Mouse (Mus musculus): ENCODE results near the gene Stx8.

Stx8 gene

GRCm38 (mm10) chr11:68086221-68086620, 120.2 kb downstream of the Stx8 start:
- DNase-seq (ENCODE audit: low spot score in 2 of 2), result no peak

DNA sequence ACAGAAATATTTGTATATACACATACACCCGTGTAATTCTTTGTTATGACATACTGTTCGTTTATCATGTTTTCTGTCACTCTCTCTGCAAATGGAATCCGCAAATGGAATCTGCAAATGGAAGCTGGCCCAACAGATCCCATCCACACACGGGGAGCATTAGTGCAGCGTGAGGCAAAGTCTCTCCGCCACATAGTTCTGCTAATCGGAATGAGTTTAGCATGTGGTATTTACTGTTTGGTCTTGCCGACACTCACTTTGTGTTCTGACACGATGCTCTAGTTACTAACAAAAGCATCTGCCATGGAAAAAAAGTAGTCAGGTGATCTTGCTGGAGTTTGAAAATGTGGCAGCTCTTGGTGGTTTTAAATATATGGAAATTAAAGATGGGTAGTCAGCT, 123.4 kb downstream of the Stx8 start:
- DNase-seq (ENCODE audit: low spot score in 2 of 2), result no peak

GRCm38 (mm10) chr11:68089885-68090592, 124.0 kb downstream of the Stx8 start:
- no peak for DNase-seq (ENCODE audit: low spot score in 2 of 2)

DNA sequence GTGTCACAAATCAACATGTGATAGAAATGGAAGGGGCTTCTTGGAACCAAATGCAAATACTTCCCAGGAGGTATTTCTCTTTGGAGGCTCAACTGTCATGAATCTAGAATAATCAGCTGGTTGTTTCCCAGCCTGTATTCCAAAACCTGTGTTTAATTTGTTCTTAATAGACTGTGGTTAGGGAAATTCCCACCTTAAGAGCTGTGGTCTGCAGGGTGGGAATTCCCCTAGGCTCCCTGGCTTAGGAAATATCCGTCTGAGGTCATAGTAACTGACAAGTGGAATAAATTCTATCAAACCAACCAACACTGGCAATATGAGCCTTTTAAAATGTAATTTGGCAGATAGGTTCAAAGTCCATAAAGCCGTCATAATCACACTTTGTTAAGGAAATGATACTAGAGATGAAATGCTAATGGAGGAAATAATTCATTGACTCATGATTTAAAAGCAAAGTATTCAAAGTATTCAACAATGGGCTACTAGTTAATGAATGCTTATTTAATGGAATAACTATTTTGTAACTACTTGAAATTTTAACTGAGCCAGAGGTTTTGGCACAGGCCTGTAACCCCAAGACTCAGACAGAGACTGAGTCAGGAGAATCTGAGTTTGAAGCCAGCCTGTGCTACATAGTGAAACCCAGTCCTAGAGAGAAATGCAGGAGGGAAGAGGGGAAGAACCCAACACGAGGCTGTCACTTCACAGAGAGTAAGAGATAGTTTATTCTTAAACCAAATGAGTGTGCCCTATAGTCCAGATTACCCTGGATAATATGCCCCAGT, 126.2 kb downstream of the Stx8 start:
- no peak for DNase-seq (ENCODE audit: low spot score in 2 of 2)

GRCm38 (mm10) chr11:68101598-68101997, 135.6 kb downstream of the Stx8 start:
- DNase-seq (ENCODE audit: low spot score in 2 of 2), result no peak

GRCm38 (mm10) chr11:68103480-68103879, 137.5 kb downstream of the Stx8 start:
- DNase-seq (ENCODE audit: low spot score in 2 of 2), result no peak

GRCm38 (mm10) chr11:68106053-68106452, 140.1 kb downstream of the Stx8 start:
- no peak for DNase-seq (ENCODE audit: low spot score in 2 of 2)

- no peak for DNase-seq (ENCODE audit: low spot score in 2 of 2)
Measured at GRCm38 (mm10) chr11:68113454-68114100, 147.6 kb downstream of the Stx8 start.

DNA sequence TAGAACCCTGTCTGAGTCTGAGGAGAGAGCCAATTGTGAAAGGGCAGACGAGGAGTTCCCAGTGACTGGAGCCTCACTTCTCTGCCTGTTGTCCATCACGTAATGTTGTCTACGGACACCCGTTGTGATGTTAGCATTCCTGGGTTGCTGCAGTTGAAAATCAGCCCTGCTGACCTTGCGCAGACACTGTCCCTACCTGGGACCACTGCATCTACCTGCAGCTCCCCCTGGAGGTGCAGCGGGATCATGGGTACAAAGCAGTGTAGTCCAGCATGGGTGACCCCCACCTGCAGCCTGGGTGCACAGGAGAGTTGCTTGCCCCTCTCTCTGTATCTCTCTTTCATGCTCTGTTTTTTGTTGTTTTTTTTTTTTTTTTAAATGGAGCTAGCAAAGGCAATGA, 148.2 kb downstream of the Stx8 start:
- DNase-seq (ENCODE audit: low spot score in 2 of 2), result no peak

DNA sequence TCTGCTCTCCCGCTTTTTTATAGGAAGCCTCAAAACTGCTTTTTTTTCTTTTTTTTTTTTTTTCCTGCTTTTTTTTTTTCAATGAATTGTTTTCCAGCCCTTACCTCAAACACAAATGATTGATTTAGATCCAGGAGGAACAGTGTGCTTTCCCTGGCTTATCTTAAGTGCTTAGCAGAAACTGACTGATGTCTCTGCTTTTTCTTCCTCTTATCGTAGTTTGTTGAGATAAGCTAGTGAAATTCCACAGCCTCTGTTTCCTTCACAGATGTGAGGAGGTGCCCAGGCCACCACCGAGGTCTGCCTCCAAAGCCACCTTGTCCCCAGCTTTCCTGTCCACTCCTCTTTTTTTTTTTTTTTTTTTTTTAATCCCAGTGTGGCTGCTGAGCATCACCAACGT, 150.2 kb downstream of the Stx8 start:
- no peak for DNase-seq (ENCODE audit: low spot score in 2 of 2)

GRCm38 (mm10) chr11:68117878-68118660, 152.1 kb downstream of the Stx8 start:
- DNase-seq (ENCODE audit: low spot score in 2 of 2), result no peak

- no peak for DNase-seq (ENCODE audit: low spot score in 2 of 2)
Measured at GRCm38 (mm10) chr11:68118679-68119078, 152.7 kb downstream of the Stx8 start.

GRCm38 (mm10) chr11:68119136-68119535, 153.1 kb downstream of the Stx8 start:
- no peak for DNase-seq (ENCODE audit: low spot score in 2 of 2)

DNA sequence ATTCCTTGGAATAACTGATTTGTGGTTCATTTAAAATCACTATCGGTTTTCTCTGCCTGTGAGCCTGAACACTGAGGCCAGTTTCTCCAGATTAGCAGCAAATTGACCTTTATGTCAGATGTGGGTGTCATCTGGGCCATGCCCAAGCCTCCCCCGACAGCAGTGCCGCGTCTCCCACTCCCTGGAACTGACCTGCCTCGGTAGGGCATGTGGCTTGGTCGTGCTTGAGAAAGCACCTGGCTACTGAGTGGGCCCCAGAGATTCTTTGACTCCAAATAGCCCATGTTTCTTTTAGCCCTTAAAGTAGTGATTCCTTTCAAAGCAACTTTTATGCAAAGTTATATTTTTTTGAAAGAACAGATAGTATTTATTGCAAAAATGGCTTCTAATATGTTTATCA, 155.3 kb downstream of the Stx8 start:
- DNase-seq (ENCODE audit: low spot score in 2 of 2), result no peak

- DNase-seq (ENCODE audit: low spot score in 2 of 2), result no peak
Measured at GRCm38 (mm10) chr11:68121660-68122059, 155.7 kb downstream of the Stx8 start.

GRCm38 (mm10) chr11:68126071-68126470, 160.1 kb downstream of the Stx8 start:
- peak in 1 of 2 experiments; percentile 21 for DNase-seq (ENCODE audit: low spot score in 2 of 2)

DNA sequence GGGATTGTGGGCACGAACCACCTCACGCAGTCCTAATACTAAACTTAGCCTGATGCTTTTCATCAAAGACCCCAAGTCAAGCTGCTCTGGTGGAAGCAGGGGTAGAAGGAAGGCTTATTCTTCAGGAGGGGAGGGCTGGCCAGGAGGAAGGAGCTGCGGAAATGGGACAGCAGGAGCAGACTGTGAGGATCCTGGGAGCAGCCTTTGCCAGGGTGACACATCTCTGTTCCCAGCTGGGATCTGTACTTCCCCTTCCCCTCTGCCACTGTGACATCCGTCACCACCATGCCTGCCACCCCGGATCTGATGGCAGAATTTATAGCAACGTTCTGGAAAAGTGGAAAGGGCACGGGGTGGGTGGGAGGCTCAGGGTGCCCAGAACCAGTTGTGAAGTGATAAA, 168.5 kb downstream of the Stx8 start:
- DNase-seq (ENCODE audit: low spot score in 2 of 2), result no peak

DNA sequence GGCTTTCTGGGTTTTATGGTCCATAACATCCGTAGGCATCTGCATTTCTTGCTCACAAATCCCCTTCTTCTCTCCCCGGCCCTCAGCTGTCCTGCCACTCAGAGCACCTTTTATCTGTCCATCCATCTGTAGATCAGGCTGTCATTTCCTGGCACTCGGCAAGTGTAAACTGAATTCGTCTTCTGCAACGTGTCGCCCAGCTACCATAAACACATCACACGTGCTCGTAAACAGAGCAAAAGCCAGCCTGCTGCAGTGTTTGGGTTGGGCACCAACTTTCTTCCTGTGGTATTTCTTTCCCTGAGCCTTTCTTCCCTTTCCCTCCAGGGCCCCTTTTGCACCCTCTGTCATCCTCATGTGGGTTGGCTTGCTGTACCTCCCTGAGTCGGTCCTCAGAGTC, 169.4 kb downstream of the Stx8 start:
- no peak for DNase-seq (ENCODE audit: low spot score in 2 of 2)

GRCm38 (mm10) chr11:68136687-68137086, 170.7 kb downstream of the Stx8 start:
- DNase-seq (ENCODE audit: low spot score in 2 of 2), result no peak

- DNase-seq (ENCODE audit: low spot score in 2 of 2), result no peak
Measured at GRCm38 (mm10) chr11:68142296-68142695, 176.3 kb downstream of the Stx8 start.

GRCm38 (mm10) chr11:68144235-68145065, 178.5 kb downstream of the Stx8 start:
- DNase-seq (ENCODE audit: low spot score in 2 of 2), result no peak

Data from spleen, postnatal 10 days (tissue).